Comparison of ENCODE assay signal across 8 mouse cellular contexts in the genomic region with DNA sequence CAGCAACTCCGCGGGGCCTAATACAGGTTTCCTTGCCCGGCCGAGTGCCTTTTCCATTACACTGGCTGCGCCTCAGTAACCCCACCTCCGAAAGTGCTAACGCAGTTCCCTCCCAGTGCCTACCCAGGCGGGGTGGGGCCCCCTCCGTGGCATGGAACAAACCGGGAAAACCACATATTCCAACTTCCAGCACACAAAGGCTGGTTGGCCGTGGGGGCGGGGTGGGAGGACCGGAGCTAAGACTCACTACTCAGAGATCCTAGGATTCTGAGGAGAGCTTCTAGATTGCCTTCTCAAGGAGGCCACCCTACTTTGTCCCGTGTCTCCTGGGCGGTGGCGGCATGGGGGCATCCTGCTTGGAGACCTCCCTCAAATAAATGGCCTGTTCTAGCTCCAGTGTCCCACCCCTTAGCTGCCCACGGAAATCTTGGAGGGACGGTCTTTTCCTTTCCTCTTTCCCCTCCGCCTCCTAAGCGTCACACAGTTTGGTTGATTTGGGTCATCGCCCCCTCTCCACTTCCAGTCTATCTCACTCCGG. TPM values are rescaled to one million over a fixed set of nuclear protein-coding genes. Genes with fewer than 3 reads are reported as not detected.
A peak's percentile ranks its signal among the peaks of the same experiment; 100 is the strongest.
DNase-seq lines count a peak whose midpoint lies in the region; ATAC-seq and TF ChIP-seq lines count a peak whose summit lies in the region.

No protein-coding gene starts in this region.

- H3K4me2 ChIP-seq in forebrain, embryonic 12.5 days, result peak overlapping the region; percentile 97
- peak overlapping the region; percentile 79 for H3K4me2 ChIP-seq in limb, embryonic 12.5 days
- H3K4me2 ChIP-seq in midbrain, embryonic 14.5 days (ENCODE audit: low read length), result peak overlapping the region; percentile 98

- peak; percentile 49 for ATAC-seq in forebrain, embryonic 12.5 days (ENCODE audit: low FRiP score)
- peak; percentile 69 for ATAC-seq in limb, embryonic 12.5 days (ENCODE audit: insufficient number of reproducible peaks, insufficient read depth, low FRiP score, low TSS enrichment, low read depth)
- peak; percentile 4; the same call in 1 of the 2 replicates for ATAC-seq in midbrain, embryonic 14.5 days (ENCODE audit: low FRiP score, low TSS enrichment)

- peaks cover 69% of the 10 kb centered on the region for H3K27me3 ChIP-seq in forebrain, embryonic 12.5 days
- no peaks in the 10 kb centered on the region for H3K27me3 ChIP-seq in limb, embryonic 12.5 days
- peaks cover 25% of the 10 kb centered on the region for H3K27me3 ChIP-seq in midbrain, embryonic 14.5 days (ENCODE audit: control insufficient read depth, insufficient read depth, low read length)

- H3K4me1 ChIP-seq in forebrain, embryonic 12.5 days, result peaks cover 28% of the 10 kb centered on the region
- H3K4me1 ChIP-seq in limb, embryonic 12.5 days (replicated peaks), result peaks cover 49% of the 10 kb centered on the region
- H3K4me1 ChIP-seq in midbrain, embryonic 14.5 days (ENCODE audit: control insufficient read depth, insufficient read depth, low read length), result peaks cover 13% of the 10 kb centered on the region

- no peaks in the 10 kb centered on the region for H3K9me3 ChIP-seq in forebrain, embryonic 12.5 days
- no peaks in the 10 kb centered on the region for H3K9me3 ChIP-seq in limb, embryonic 12.5 days
- H3K9me3 ChIP-seq in midbrain, embryonic 14.5 days (ENCODE audit: control insufficient read depth, low read length), result no peaks in the 10 kb centered on the region

- intact Hi-C loops in left cerebral cortex, adult 2 months (cut with DNase I), result no loop called here
- intact Hi-C loops in left cerebral cortex, postnatal 14 days (cut with DNase I), result no loop called here
- intact Hi-C loops in heart, postnatal 36 days (cut with DNase I), result loop anchor here (5.0 kb wide), 1 partner anchor 140 kb away; no protein-coding TSS in a partner anchor

- no peak for DNase-seq in left cerebral cortex, adult 2 months (ENCODE audit: extremely low spot score in 1 of 2, low spot score in 2 of 2)
- DNase-seq in left cerebral cortex, postnatal 14 days (ENCODE audit: low spot score in 2 of 2), result no peak
- peak; percentile 68 to 72 for DNase-seq in heart, postnatal 36 days
- DNase-seq in midbrain, embryonic 14.5 days, result peak; percentile 50
- peak; percentile 18 for DNase-seq in thymus, postnatal 25 days
- no peak for DNase-seq in cerebellum, adult 9-10 months

- H3K9ac ChIP-seq in forebrain, embryonic 12.5 days, result peak overlapping the region; percentile 71
- peak overlapping the region; percentile 95 for H3K9ac ChIP-seq in limb, embryonic 12.5 days (replicated peaks)
- peak overlapping the region; percentile 42; the same call in 1 of the 2 replicates for H3K9ac ChIP-seq in midbrain, embryonic 14.5 days (replicated peaks; ENCODE audit: low read length)

- H3K4me3 ChIP-seq in left cerebral cortex, adult 2 months, result peak overlapping the region; percentile 57
- peak overlapping the region; percentile 57 for H3K4me3 ChIP-seq in forebrain, embryonic 12.5 days (replicated peaks)
- H3K4me3 ChIP-seq in limb, embryonic 12.5 days (replicated peaks), result peak overlapping the region; percentile 86
- H3K4me3 ChIP-seq in midbrain, embryonic 14.5 days (replicated peaks; ENCODE audit: low read depth, low read length), result peak overlapping the region; percentile 51

- 2% methylated on average over 22 of the region's 22 CpGs for WGBS in forebrain, embryonic 12.5 days
- WGBS in limb, embryonic 12.5 days, result 2% methylated on average over 22 of the region's 22 CpGs
- WGBS in midbrain, embryonic 14.5 days, result 1% methylated on average over 22 of the region's 22 CpGs

- peak overlapping the region; percentile 61 for H3K27ac ChIP-seq in left cerebral cortex, adult 2 months
- H3K27ac ChIP-seq in forebrain, embryonic 12.5 days, result 0 out of 2 replicates have a peak overlapping the region, but pooled peaks have one; percentile 48
- peak overlapping the region; percentile 95 for H3K27ac ChIP-seq in limb, embryonic 12.5 days
- 0 out of 2 replicates have a peak overlapping the region, but pooled peaks have one; percentile 2 for H3K27ac ChIP-seq in midbrain, embryonic 14.5 days (replicated peaks; ENCODE audit: low read depth, low read length)

- no peaks in the 10 kb centered on the region for H3K36me3 ChIP-seq in forebrain, embryonic 12.5 days (replicated peaks)
- H3K36me3 ChIP-seq in limb, embryonic 12.5 days, result no peaks in the 10 kb centered on the region
- H3K36me3 ChIP-seq in midbrain, embryonic 14.5 days (ENCODE audit: control insufficient read depth, insufficient read depth, low read length), result no peaks in the 10 kb centered on the region

- TF ChIP-seq CTCF in left cerebral cortex, adult 2 months (IDR thresholded peaks at IDR 0.05), result no peak

RNA-seq across cellular contexts. Expression of a gene that starts 0.7 kb away (rescaled TPM):
- total RNA-seq in left cerebral cortex, adult 2 months (2021), result 10 to 100 TPM; 13.2 to 13.9 TPM
- total RNA-seq in left cerebral cortex, postnatal 14 days (2021), result 10 to 100 TPM; 10.3 to 11.5 TPM
- polyA plus RNA-seq in forebrain, embryonic 12.5 days (2016; fragmentation: Nextera tagmentation; extraction: Ambion mirVana), result 2.8 and 3.3 TPM in 2 replicates
- 10 to 100 TPM; 30.7 to 31.2 TPM for total RNA-seq in heart, postnatal 36 days (2021)
- polyA plus RNA-seq in limb, embryonic 12.5 days (2016; fragmentation: Nextera tagmentation; extraction: Ambion mirVana), result 9.6 and 11.4 TPM in 2 replicates
- polyA plus RNA-seq in midbrain, embryonic 14.5 days (2014; fragmentation: Nextera tagmentation; extraction: Ambion mirVana), result 0.70 and 1.7 TPM in 2 replicates

RNA-seq across cellular contexts. Expression of a gene that starts 39.5 kb away (rescaled TPM):
- total RNA-seq in left cerebral cortex, adult 2 months (2021), result under 1 TPM; 0.37 to 0.84 TPM
- 1 to 10 TPM; 1.4 to 1.6 TPM for total RNA-seq in left cerebral cortex, postnatal 14 days (2021)
- polyA plus RNA-seq in forebrain, embryonic 12.5 days (2016; fragmentation: Nextera tagmentation; extraction: Ambion mirVana), result 153 and 164 TPM in 2 replicates
- 1 to 10 TPM; 2.8 to 5.0 TPM for total RNA-seq in heart, postnatal 36 days (2021)
- polyA plus RNA-seq in limb, embryonic 12.5 days (2016; fragmentation: Nextera tagmentation; extraction: Ambion mirVana), result 100 and 101 TPM in 2 replicates
- polyA plus RNA-seq in midbrain, embryonic 14.5 days (2014; fragmentation: Nextera tagmentation; extraction: Ambion mirVana), result 13.3 and 27.3 TPM in 2 replicates

Comparison
In these comparisons a context has a peak if more than half of its experiments do, and no peak if none do; other contexts are left out.
1. DNase-seq: peak in heart, postnatal 36 days (2 of 2), midbrain, embryonic 14.5 days (single experiment) and thymus, postnatal 25 days (single experiment); none in left cerebral cortex, adult 2 months (0 of 2), left cerebral cortex, postnatal 14 days (0 of 2) and cerebellum, adult 9-10 months (single experiment).
2. H3K27ac ChIP-seq: peak in every context shown above with its lines; median percentile 95 in limb, embryonic 12.5 days; 61 in left cerebral cortex, adult 2 months; 48 in forebrain, embryonic 12.5 days; 2 in midbrain, embryonic 14.5 days.
3. ATAC-seq: peak in every context shown above with its lines; median percentile 69 in limb, embryonic 12.5 days; 49 in forebrain, embryonic 12.5 days; 4 in midbrain, embryonic 14.5 days.
4. H3K9ac ChIP-seq: peak in every context shown above with its lines; median percentile 95 in limb, embryonic 12.5 days; 71 in forebrain, embryonic 12.5 days; 42 in midbrain, embryonic 14.5 days.
5. Peak in every context shown above with its lines, with median percentiles within 50 percentile points of each other: H3K4me3 ChIP-seq and H3K4me2 ChIP-seq.